ENCODE assay signal across 14 mouse cellular contexts in the genomic region with DNA sequence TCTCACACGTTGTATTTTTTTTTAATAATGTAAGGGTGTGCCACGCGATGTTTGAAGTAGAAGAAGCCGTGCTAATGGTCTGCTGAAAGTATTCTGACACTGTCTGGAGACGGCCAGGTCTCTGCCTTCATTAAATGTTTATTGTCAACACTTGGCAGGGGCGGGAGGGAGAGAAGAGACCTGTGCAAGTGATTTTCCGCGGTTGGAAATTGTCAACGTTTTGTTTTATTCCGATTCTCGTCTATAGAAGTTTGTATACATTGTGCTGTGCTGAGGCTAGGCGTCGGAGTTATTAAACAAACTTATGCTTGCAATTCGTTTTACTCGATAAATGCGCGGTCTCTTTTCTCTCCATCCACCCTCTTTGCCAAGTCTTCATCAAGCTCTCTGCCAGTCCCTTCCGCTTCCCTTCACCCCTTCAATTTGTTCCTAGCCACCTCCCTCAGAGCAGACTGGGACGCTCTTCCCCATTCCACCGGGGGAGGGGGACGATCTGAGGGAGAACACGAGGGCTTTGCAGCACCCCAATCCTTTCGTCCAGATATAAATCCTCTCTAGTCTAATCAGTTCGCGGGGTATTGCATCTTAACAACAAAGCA. TPM values are rescaled to one million over a fixed set of nuclear protein-coding genes. Genes with fewer than 3 reads are reported as not detected.
DNase-seq lines count a peak whose midpoint lies in the region; ATAC-seq and TF ChIP-seq lines count a peak whose summit lies in the region.
"Had no signal": no experiment of that assay in that cellular context is flagged by ENCODE, and none has a peak within 500 bp of the region (broad histone marks: within the 10 kb centered on the region; RNA-seq: fewer than 3 reads in every experiment).

No protein-coding gene starts in this region.

- H3K36me3 ChIP-seq in intestine, embryonic 14.5 days (ENCODE audit: control insufficient read depth, insufficient read depth, low read length): no peaks in the 10 kb centered on the region
- no peaks in the 10 kb centered on the region for H3K36me3 ChIP-seq in intestine, postnatal 0 days (ENCODE audit: control insufficient read depth, insufficient read depth)
- H3K36me3 ChIP-seq in hindbrain, embryonic 12.5 days: no peaks in the 10 kb centered on the region
- no peaks in the 10 kb centered on the region for H3K36me3 ChIP-seq in midbrain, embryonic 11.5 days (ENCODE audit: control insufficient read depth, insufficient read depth, low read length)
- H3K36me3 ChIP-seq: embryonic facial prominence, embryonic 13.5 days; heart, embryonic 15.5 days had no signal

- no peaks in the 10 kb centered on the region for H3K9me3 ChIP-seq in intestine, embryonic 14.5 days (ENCODE audit: control insufficient read depth, low read length)
- H3K9me3 ChIP-seq in intestine, postnatal 0 days (ENCODE audit: control insufficient read depth): no peaks in the 10 kb centered on the region
- H3K9me3 ChIP-seq in hindbrain, embryonic 12.5 days (replicated peaks): no peaks in the 10 kb centered on the region
- H3K9me3 ChIP-seq in midbrain, embryonic 11.5 days (ENCODE audit: control insufficient read depth, low read length): no peaks in the 10 kb centered on the region
- H3K9me3 ChIP-seq: embryonic facial prominence, embryonic 13.5 days; heart, embryonic 15.5 days had no signal

- no peak overlapping the region for H3K4me2 ChIP-seq in intestine, embryonic 14.5 days (ENCODE audit: low read length)
- no peak overlapping the region for H3K4me2 ChIP-seq in intestine, postnatal 0 days (replicated peaks; ENCODE audit: low read depth)
- H3K4me2 ChIP-seq in hindbrain, embryonic 12.5 days (replicated peaks): peak overlapping the region; percentile 54
- peak overlapping the region; percentile 57 for H3K4me2 ChIP-seq in midbrain, embryonic 11.5 days

- peaks cover 91% of the 10 kb centered on the region for H3K27me3 ChIP-seq in intestine, embryonic 14.5 days (replicated peaks; ENCODE audit: control insufficient read depth, insufficient read depth, low read length)
- H3K27me3 ChIP-seq in intestine, postnatal 0 days (replicated peaks; ENCODE audit: control insufficient read depth, insufficient read depth, low read length): peaks cover 84% of the 10 kb centered on the region
- H3K27me3 ChIP-seq in hindbrain, embryonic 12.5 days: peaks cover 49% of the 10 kb centered on the region
- H3K27me3 ChIP-seq in midbrain, embryonic 11.5 days (ENCODE audit: control insufficient read depth, insufficient read depth, low read length): peaks cover 61% of the 10 kb centered on the region

- no peak overlapping the region for H3K27ac ChIP-seq in intestine, embryonic 14.5 days (ENCODE audit: low read depth)
- H3K27ac ChIP-seq in intestine, postnatal 0 days (ENCODE audit: low read depth, low read length): no peak overlapping the region
- peak overlapping the region; percentile 12; the same call in 1 of the 2 replicates for H3K27ac ChIP-seq in hindbrain, embryonic 12.5 days
- no peak overlapping the region for H3K27ac ChIP-seq in midbrain, embryonic 11.5 days (ENCODE audit: low read depth, low read length)
- H3K27ac ChIP-seq: embryonic facial prominence, embryonic 13.5 days; heart, embryonic 15.5 days; liver, embryonic 14.5 days had no signal

- no peak overlapping the region for H3K4me3 ChIP-seq in intestine, embryonic 14.5 days (ENCODE audit: low read depth, low read length)
- no peak overlapping the region for H3K4me3 ChIP-seq in intestine, postnatal 0 days (ENCODE audit: low read depth, low read length)
- no peak overlapping the region for H3K4me3 ChIP-seq in hindbrain, embryonic 12.5 days
- no peak overlapping the region for H3K4me3 ChIP-seq in midbrain, embryonic 11.5 days (ENCODE audit: low read depth, low read length)

- under 1% methylated on average over 25 of the region's 25 CpGs for WGBS in intestine, embryonic 14.5 days
- 1% methylated on average over 25 of the region's 25 CpGs for WGBS in intestine, postnatal 0 days
- under 1% methylated on average over 25 of the region's 25 CpGs for WGBS in hindbrain, embryonic 12.5 days
- 0% methylated on average over 25 of the region's 25 CpGs for WGBS in midbrain, embryonic 11.5 days

- no peak for TF ChIP-seq CTCF in intestine, postnatal 0 days (IDR thresholded peaks at IDR 0.05; ENCODE audit: low read depth)

- peak; percentile 66 for DNase-seq in intestine, embryonic 14.5 days (ENCODE audit: low spot score)
- DNase-seq in midbrain, embryonic 11.5 days (ENCODE audit: low spot score, missing footprints): peak; percentile 96
- peak; percentile 53 for DNase-seq in retina, embryonic 14.5 days (ENCODE audit: low spot score)
- no peak for DNase-seq in right cerebral cortex, postnatal 14 days
- no peak for DNase-seq in heart, postnatal 4 days
- no peak for DNase-seq in ovary, postnatal 14 days (ENCODE audit: low spot score)
- DNase-seq: adrenal gland, adult 2 months; thymus, postnatal 25 days had no signal

- H3K9ac ChIP-seq in intestine, embryonic 14.5 days (ENCODE audit: low read length): no peak overlapping the region
- H3K9ac ChIP-seq in intestine, postnatal 0 days (ENCODE audit: low read depth, low read length): no peak overlapping the region
- H3K9ac ChIP-seq in hindbrain, embryonic 12.5 days: no peak overlapping the region
- H3K9ac ChIP-seq in midbrain, embryonic 11.5 days (ENCODE audit: low read length): no peak overlapping the region
- H3K9ac ChIP-seq: embryonic facial prominence, embryonic 13.5 days; heart, embryonic 15.5 days; liver, embryonic 14.5 days had no signal

- H3K4me1 ChIP-seq in intestine, embryonic 14.5 days (replicated peaks; ENCODE audit: control insufficient read depth, insufficient read depth, low read length): no peaks in the 10 kb centered on the region
- no peaks in the 10 kb centered on the region for H3K4me1 ChIP-seq in intestine, postnatal 0 days (replicated peaks; ENCODE audit: control insufficient read depth, insufficient read depth, low read length)
- H3K4me1 ChIP-seq in hindbrain, embryonic 12.5 days: peaks cover 10% of the 10 kb centered on the region
- peaks cover 7% of the 10 kb centered on the region for H3K4me1 ChIP-seq in midbrain, embryonic 11.5 days (ENCODE audit: control insufficient read depth, insufficient read depth, low read length)

- no peak for ATAC-seq in intestine, embryonic 14.5 days (replicated peaks; ENCODE audit: low FRiP score, low TSS enrichment, low read depth)
- no peak for ATAC-seq in intestine, postnatal 0 days
- peak; percentile 21; the same call in 1 of the 2 replicates for ATAC-seq in hindbrain, embryonic 12.5 days (ENCODE audit: low FRiP score)
- peak; percentile 42 for ATAC-seq in midbrain, embryonic 11.5 days (ENCODE audit: low FRiP score)

RNA-seq across cellular contexts. Expression of a gene that starts 8.2 kb away (rescaled TPM):
- 0.15 TPM in 2 replicates for polyA plus RNA-seq in intestine, embryonic 14.5 days (2014; fragmentation: Nextera tagmentation; extraction: Ambion mirVana)
- polyA plus RNA-seq in intestine, postnatal 0 days (2015; fragmentation: Nextera tagmentation; extraction: Ambion mirVana): 0.25 and 0.39 TPM in 2 replicates
- 53.0 and 67.1 TPM in 2 replicates for polyA plus RNA-seq in hindbrain, embryonic 12.5 days (2016; fragmentation: Nextera tagmentation; extraction: Ambion mirVana)
- 46.9 and 56.1 TPM in 2 replicates for polyA plus RNA-seq in midbrain, embryonic 11.5 days (2014; fragmentation: Nextera tagmentation; extraction: Ambion mirVana)
- under 1 TPM; 0.23 to 0.24 TPM for total RNA-seq in heart, postnatal 4 days (2021)
- total RNA-seq: megakaryocyte, adult 5-6 weeks had no signal

Comparison
In these comparisons a context has a peak if more than half of its experiments do, and no peak if none do; other contexts are left out.
1. ATAC-seq: peak in hindbrain, embryonic 12.5 days (single experiment) and midbrain, embryonic 11.5 days (single experiment); none in intestine, embryonic 14.5 days (single experiment) and intestine, postnatal 0 days (single experiment).
2. DNase-seq: peak in intestine, embryonic 14.5 days (single experiment), midbrain, embryonic 11.5 days (single experiment) and retina, embryonic 14.5 days (single experiment); none in right cerebral cortex, postnatal 14 days (single experiment), heart, postnatal 4 days (single experiment) and ovary, postnatal 14 days (single experiment).
3. H3K4me2 ChIP-seq: peak in hindbrain, embryonic 12.5 days (single experiment) and midbrain, embryonic 11.5 days (single experiment); none in intestine, embryonic 14.5 days (single experiment) and intestine, postnatal 0 days (single experiment).
4. RNA of a gene that starts 8.2 kb away (polyA plus RNA-seq): 53.0 to 67.1 TPM in hindbrain, embryonic 12.5 days and 46.9 to 56.1 TPM in midbrain, embryonic 11.5 days; 0.25 to 0.39 TPM in intestine, postnatal 0 days and 0.15 TPM in intestine, embryonic 14.5 days; every median in the first group is over 10 times any median in the second.